Mouse (Mus musculus) forebrain, embryonic 11.5 days (tissue): Measurements from ENCODE around the gene Ppp1r12a. TPM values are rescaled to one million over a fixed set of nuclear protein-coding genes. Genes with fewer than 3 reads are reported as not detected.

Experiments used
- ATAC-seq: fragments of 200-750 bp; cut with Nextera tagmentation; replicated peaks from 2 replicates; pipeline ENCODE4 v1.8.0; 2017; ENCODE audit warnings: moderate TSS enrichment; ENCODE audit not compliant: low FRiP score
- DNase-seq: peaks from one replicate; pipeline ENCODE4 v3.0.0-alpha.2; 2017; ENCODE audit warnings: low spot score
- H3K27ac ChIP-seq: fragments of 300-500 bp; sonication (generic); 2 replicates; pipeline ENCODE4 v1.5.1; 2014; ENCODE audit warnings: low read depth, low read length
- H3K27me3 ChIP-seq: fragments of 300-500 bp; sonication (generic); 2 replicates; pipeline ENCODE4 v1.6.1; 2014; ENCODE audit warnings: mild to moderate bottlenecking, low read length, mixed read lengths; ENCODE audit not compliant: control insufficient read depth, insufficient read depth
- H3K36me3 ChIP-seq: fragments of 300-500 bp; sonication (generic); 2 replicates; pipeline ENCODE4 v1.6.1; 2014; ENCODE audit warnings: mild to moderate bottlenecking, low read length, moderate library complexity, mixed read lengths; ENCODE audit not compliant: control insufficient read depth, insufficient read depth
- H3K4me1 ChIP-seq: fragments of 300-500 bp; sonication (generic); replicated peaks from 2 replicates; pipeline ENCODE4 v1.6.1; 2014; ENCODE audit warnings: low read length, mixed read lengths; ENCODE audit not compliant: control insufficient read depth, insufficient read depth
- H3K4me2 ChIP-seq: fragments of 300-500 bp; sonication (generic); 2 replicates; pipeline ENCODE4 v1.6.1; 2014; ENCODE audit warnings: low read depth, mild to moderate bottlenecking, low read length, moderate library complexity, mixed read lengths; ENCODE audit not compliant: severe bottlenecking
- H3K4me3 ChIP-seq: fragments of 300-500 bp; sonication (generic); 2 replicates; pipeline ENCODE4 v1.5.1; 2014; ENCODE audit warnings: low read depth, low read length
- H3K9ac ChIP-seq: fragments of 300-500 bp; sonication (generic); 2 replicates; pipeline ENCODE4 v1.6.1; 2014; ENCODE audit warnings: low read length
- H3K9me3 ChIP-seq: fragments of 300-500 bp; sonication (generic); 2 replicates; pipeline ENCODE4 v1.6.1; 2016; ENCODE audit warnings: low read length, mixed read lengths; ENCODE audit not compliant: control insufficient read depth
- WGBS: fragments of 180-500 bp; shearing (Covaris S2); extraction: QIAGEN DNeasy Blood & Tissue Kit; methylation state at CpG from one replicate; pipeline ENCODE4 v1.1.7; 2014; 5-methylcytosine and 5-hydroxymethylcytosine counted together
- polyA plus RNA-seq: library from polyadenylated mRNA; unstranded; fragments of >200 nt; fragmentation: Nextera tagmentation; extraction: Ambion mirVana; gene quantifications from 2 replicates; pipeline ENCODE4 v1.2.1, GENCODE M21; 2014

Ppp1r12a gene
- polyA plus RNA-seq, 1 experiment from 2014 or later: 80.7 TPM

DNA sequence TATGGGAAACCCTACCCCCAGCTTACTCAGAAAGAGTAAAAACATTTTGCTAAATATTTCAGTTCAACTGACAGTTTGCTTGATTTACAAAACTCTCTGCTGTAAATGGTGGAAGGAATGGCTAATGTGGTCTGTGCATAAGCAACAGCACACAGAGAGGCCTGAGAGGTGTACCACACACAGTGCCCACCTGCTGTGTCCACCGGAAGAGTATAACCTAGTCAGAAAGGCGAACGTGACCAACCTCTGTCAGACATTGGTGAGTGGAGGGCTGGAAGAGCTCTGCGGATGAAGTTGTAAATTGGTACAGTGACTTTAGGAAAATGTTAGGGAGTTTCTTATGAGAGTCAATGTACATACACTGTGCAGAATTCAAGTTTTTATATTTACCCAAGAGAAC lies 20.4 kb downstream of the Ppp1r12a start:
- Histone ChIP-seq H3K4me1 (no peaks in the 10 kb centered on the region), H3K9ac (no peak overlapping the region), H3K27ac (no peak overlapping the region), H3K27me3 (no peaks in the 10 kb centered on the region), H3K36me3 (no peaks in the 10 kb centered on the region), H3K4me2 (no peak overlapping the region), H3K4me3 (no peak overlapping the region), H3K9me3 (no peaks in the 10 kb centered on the region)
- no peak for ATAC-seq
- 79% methylated on average over 4 of the region's 4 CpGs for WGBS
- DNase-seq: no peak

DNA sequence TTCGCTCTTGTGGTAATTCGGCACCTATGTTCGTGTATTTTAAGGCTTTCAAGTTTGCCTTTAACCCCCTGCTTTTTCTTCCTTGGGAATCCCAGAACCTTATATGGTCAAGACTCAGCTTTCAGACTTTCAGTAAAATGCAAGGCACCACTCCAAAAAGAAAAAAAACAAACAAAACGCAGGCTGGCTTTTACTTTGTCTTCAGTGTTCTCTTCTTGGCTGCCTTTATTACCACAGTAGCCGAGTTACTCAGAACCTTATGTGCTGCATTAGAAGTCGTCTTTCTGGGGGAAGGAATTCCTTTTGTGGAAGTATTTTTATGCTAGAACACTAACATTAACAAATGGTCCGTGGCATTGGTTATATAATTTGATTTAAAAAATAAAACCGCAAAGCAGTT lies 22.8 kb downstream of the Ppp1r12a start:
- no peak for DNase-seq
- H3K9ac ChIP-seq: no peak overlapping the region
- no peaks in the 10 kb centered on the region for H3K4me1 ChIP-seq
- WGBS: 86% methylated on average over 8 of the region's 8 CpGs
- H3K9me3 ChIP-seq: no peaks in the 10 kb centered on the region
- no peak for ATAC-seq
- no peak overlapping the region for H3K4me3 ChIP-seq
- no peak overlapping the region for H3K4me2 ChIP-seq
- no peak overlapping the region for H3K27ac ChIP-seq
- no peaks in the 10 kb centered on the region for H3K36me3 ChIP-seq
- H3K27me3 ChIP-seq: no peaks in the 10 kb centered on the region

DNA sequence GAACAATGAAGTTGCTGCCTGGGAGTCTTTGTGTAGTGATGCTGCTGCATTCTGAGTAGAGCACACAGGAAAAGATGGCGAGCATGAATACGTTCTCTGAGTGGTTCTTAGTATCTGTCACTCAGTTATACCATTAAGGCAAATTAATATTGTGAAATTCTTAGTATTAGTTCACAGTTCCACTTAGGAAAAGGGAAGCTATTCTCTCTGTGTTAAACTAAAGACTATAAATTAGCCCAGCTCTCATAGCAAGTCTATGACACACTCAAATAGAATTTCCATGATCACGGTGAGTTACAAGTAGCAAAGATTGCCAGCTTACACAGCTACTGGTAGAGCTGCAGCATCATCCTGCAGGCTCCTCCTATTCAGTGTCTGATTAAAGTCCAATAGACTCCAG lies 23.3 kb downstream of the Ppp1r12a start:
- Histone ChIP-seq H3K9me3 (no peaks in the 10 kb centered on the region), H3K4me1 (no peaks in the 10 kb centered on the region), H3K36me3 (no peaks in the 10 kb centered on the region), H3K27me3 (no peaks in the 10 kb centered on the region), H3K4me2 (no peak overlapping the region), H3K9ac (no peak overlapping the region), H3K27ac (no peak overlapping the region), H3K4me3 (no peak overlapping the region)
- WGBS: 89% methylated on average over 3 of the region's 3 CpGs
- ATAC-seq (no peak), DNase-seq (no peak)

DNA sequence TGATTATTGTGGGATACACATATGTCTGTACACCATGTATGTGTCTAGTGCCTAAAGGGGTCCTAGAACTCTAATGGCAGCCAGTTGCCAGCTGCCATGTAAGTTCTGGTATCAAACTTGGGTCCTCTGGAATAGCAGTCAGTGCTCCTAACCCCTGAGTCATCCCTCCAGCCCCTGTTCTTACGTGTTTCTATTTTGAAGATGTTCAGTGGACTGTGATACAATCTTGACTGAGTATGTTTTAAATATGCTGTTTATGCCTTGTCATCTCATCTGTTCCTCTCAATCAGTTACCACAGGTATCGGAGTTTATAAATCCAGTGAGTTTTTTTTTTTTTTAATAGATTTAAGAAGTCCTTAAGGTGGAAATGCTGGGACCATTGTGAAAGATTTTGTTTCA lies 27.3 kb downstream of the Ppp1r12a start:
- Histone ChIP-seq H3K4me1 (no peaks in the 10 kb centered on the region), H3K27me3 (no peaks in the 10 kb centered on the region), H3K4me2 (no peak overlapping the region), H3K9ac (no peak overlapping the region), H3K9me3 (no peaks in the 10 kb centered on the region), H3K4me3 (no peak overlapping the region), H3K36me3 (no peaks in the 10 kb centered on the region), H3K27ac (no peak overlapping the region)
- 91% methylated on average over 2 of the region's 2 CpGs for WGBS
- DNase-seq: no peak
- ATAC-seq: no peak

DNA sequence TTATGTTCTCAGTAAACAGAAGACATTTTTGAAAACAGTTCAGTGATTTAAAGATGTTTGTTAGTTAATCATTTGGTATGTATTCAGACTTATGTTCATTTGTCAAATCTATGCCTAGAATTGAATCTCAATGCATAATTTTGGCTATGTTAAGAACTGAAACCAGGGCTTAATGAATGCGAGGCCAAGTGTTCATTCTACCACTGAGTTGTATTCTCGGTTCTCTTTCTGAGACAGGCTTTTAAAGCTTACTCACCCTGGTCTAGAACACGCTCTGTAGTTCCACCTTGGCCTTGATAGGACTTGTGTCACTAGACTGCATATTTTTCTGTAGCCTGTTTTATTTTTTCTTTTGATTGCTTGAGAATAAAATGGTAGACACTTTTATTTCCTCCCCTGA lies 28.0 kb downstream of the Ppp1r12a start:
- Histone ChIP-seq H3K36me3 (no peaks in the 10 kb centered on the region), H3K4me3 (no peak overlapping the region), H3K27ac (no peak overlapping the region), H3K9me3 (no peaks in the 10 kb centered on the region), H3K9ac (no peak overlapping the region), H3K27me3 (no peaks in the 10 kb centered on the region), H3K4me1 (no peaks in the 10 kb centered on the region), H3K4me2 (no peak overlapping the region)
- DNase-seq (no peak), ATAC-seq (no peak)
- WGBS: 89% methylated on average over 3 of the region's 3 CpGs

DNA sequence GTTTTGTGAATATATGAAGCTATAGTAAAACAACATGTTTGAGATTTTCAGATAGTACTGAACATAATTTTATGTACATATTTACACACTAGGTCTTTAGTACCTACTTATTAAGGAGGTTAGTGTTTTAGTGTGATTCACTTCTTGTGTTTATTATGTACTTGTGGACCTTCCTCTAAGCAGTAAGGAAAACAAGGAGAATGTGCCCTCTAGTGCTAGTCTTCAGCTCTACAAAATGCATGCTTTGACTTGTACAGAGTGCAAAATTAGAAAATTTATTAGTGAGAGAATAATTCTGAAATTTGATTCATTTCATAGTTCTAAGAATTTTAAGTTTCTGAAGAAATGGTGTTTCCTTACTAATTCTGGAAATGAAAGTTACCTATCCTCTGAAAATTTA lies 28.6 kb downstream of the Ppp1r12a start:
- Histone ChIP-seq H3K4me1 (no peaks in the 10 kb centered on the region), H3K4me3 (no peak overlapping the region), H3K27ac (no peak overlapping the region), H3K9ac (no peak overlapping the region), H3K27me3 (no peaks in the 10 kb centered on the region), H3K9me3 (no peaks in the 10 kb centered on the region), H3K4me2 (no peak overlapping the region), H3K36me3 (no peaks in the 10 kb centered on the region)
- ATAC-seq (no peak), DNase-seq (no peak)

DNA sequence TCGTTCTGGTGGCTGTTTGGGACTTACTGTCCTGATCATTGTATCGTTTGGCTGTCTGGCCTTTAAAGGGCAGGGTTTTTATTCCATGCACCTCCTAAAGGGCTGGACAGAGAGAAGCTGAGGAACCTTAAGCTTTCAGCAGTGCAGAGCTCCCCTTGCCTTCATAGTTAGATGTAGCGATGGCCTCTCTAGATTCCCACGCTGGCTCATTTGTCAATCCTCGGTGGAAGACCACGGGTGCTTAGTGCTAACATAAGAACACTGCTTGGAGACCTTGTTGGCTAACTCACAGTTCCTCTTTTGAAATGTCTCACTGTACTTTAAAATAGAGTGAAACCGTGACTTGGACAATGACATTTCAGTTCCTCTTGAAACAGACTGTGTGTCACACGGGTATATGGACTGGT lies 29.4 kb downstream of the Ppp1r12a start:
- no peak overlapping the region for H3K4me2 ChIP-seq
- no peak for ATAC-seq
- WGBS: 76% methylated on average over 8 of the region's 8 CpGs

DNA sequence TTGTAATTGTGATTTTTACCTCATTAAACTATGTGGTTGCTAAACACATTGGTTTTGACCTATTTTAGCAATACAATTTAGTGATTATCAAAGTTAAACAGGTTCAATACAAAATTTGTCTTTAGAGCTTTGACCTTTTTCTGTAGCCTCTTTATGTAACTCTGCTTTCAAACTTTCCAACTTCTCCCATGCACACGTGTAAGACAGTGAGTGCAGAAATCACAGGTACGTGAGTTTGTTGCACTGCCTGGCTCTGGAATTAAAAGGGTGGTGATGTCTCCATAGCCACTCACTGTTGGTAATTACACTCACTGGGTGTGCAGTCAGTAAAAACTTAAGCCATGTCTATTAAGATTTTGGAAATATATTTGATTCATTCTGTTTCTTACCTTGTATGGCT lies 30.3 kb downstream of the Ppp1r12a start:
- Histone ChIP-seq H3K4me2 (no peak overlapping the region), H3K27ac (no peak overlapping the region), H3K9me3 (no peaks in the 10 kb centered on the region), H3K4me3 (no peak overlapping the region), H3K4me1 (no peaks in the 10 kb centered on the region), H3K27me3 (no peaks in the 10 kb centered on the region), H3K9ac (no peak overlapping the region), H3K36me3 (no peaks in the 10 kb centered on the region)
- 75% methylated on average over 2 of the region's 2 CpGs for WGBS
- ATAC-seq (no peak), DNase-seq (no peak)

More for the DNA sequence above, 29.4 kb downstream of the Ppp1r12a start:
- H3K9me3 ChIP-seq: no peaks in the 10 kb centered on the region
- H3K36me3 ChIP-seq: no peaks in the 10 kb centered on the region
- DNase-seq: no peak
- H3K4me1 ChIP-seq: no peaks in the 10 kb centered on the region
- H3K27me3 ChIP-seq: no peaks in the 10 kb centered on the region
- no peak overlapping the region for H3K4me3 ChIP-seq
- no peak overlapping the region for H3K9ac ChIP-seq
- no peak overlapping the region for H3K27ac ChIP-seq

DNA sequence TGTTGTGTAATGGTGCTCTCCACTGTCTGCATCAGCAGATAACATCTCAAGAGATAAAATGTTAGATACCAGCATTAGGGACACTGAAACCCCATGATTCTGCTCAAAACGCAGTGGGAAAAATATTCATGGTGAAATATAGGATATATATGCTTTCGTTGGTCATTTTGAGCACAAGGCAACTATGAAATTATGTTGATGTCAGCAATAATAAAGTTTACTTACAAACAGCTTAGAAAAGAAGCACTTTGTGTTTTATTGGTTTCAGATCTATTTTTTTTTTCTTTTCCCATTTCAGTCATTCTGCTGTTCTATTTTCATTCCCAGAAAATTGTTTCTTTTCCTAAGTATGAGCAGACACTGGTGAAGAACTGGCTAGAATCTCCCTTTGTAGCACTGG lies 34.1 kb downstream of the Ppp1r12a start:
- ATAC-seq: no peak
- no peaks in the 10 kb centered on the region for H3K9me3 ChIP-seq
- H3K27me3 ChIP-seq: no peaks in the 10 kb centered on the region
- H3K9ac ChIP-seq: no peak overlapping the region
- H3K4me1 ChIP-seq: no peaks in the 10 kb centered on the region
- DNase-seq: no peak
- H3K4me3 ChIP-seq: no peak overlapping the region
- WGBS: 91% methylated on average over 2 of the region's 2 CpGs
- no peak overlapping the region for H3K4me2 ChIP-seq
- no peaks in the 10 kb centered on the region; the same call in 1 of the 2 replicates for H3K36me3 ChIP-seq
- no peak overlapping the region for H3K27ac ChIP-seq
